Mouse (Mus musculus) G1E (cell line): ENCODE measurements around the gene Rft1.

Source experiments
- CTCF ChIP-seq: IDR thresholded peaks from 2 replicates; pipeline ENCODE4 v1.5.1; 2012; ENCODE audit warnings: low read depth, low read length, inconsistent platforms, mixed read lengths
- GATA1 ChIP-seq: IDR thresholded peaks from 2 replicates; pipeline ENCODE4 v1.6.1; 2012; ENCODE audit warnings: borderline replicate concordance, low read length, inconsistent platforms, mixed read lengths
- POLR2AphosphoS5 ChIP-seq: IDR thresholded peaks from 2 replicates; pipeline ENCODE4 v1.6.1; 2012; ENCODE audit warnings: low read depth, low read length, inconsistent platforms; ENCODE audit not compliant: insufficient replicate concordance
- TAL1 ChIP-seq: conservative IDR thresholded peaks from 2 replicates; pipeline ENCODE4 v1.6.1; 2012; ENCODE audit warnings: low read depth, low read length, inconsistent platforms, mixed read lengths

DNA sequence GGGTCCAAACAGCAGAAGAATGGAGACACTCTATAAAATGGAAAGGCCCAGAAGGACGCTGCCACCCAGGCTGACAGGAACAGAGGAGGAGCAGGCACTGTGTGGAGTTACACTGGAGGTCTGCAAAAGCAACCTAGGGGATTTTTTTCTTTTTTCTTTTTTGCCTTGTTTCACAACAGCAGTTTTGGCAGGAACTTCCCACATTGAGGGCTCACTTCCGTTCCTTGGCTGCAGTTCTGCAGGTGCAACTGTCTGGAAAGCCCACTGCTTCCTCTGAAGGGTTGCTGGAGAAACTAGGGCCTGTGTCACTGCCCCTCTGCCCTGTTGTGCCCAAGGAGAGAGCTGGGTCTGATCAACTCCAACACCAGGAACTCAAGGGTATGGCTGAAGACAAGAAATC is 12.4 kb upstream of the Rft1 start:
- no peak for TF ChIP-seq CTCF
- TF ChIP-seq GATA1: no peak
- no peak for TF ChIP-seq POLR2AphosphoS5
- TF ChIP-seq TAL1: no peak
